Mouse (Mus musculus) c-Kit-positive CD71-positive TER-119-negative erythroid progenitor cells, embryonic 14.5 days (primary cell): ENCODE data around the gene Rnf43.
A peak's percentile ranks its signal among the peaks of the same experiment; 100 is the strongest.

Experiments
- DNase-seq: peaks from one replicate; pipeline ENCODE4 v3.0.0-alpha.2; 2013; ENCODE audit warnings: low read depth

Gene Rnf43

GRCm38 (mm10) chr11:87662407-87662806 is at the start of gene Rnf43:
Rnf43 (plus strand) TSS chr11:87662722.
- DNase-seq, result peak; percentile 80

- DNase-seq, result no peak
Measured at GRCm38 (mm10) chr11:87613972-87614371, 48.5 kb upstream of the Rnf43 start.

DNA sequence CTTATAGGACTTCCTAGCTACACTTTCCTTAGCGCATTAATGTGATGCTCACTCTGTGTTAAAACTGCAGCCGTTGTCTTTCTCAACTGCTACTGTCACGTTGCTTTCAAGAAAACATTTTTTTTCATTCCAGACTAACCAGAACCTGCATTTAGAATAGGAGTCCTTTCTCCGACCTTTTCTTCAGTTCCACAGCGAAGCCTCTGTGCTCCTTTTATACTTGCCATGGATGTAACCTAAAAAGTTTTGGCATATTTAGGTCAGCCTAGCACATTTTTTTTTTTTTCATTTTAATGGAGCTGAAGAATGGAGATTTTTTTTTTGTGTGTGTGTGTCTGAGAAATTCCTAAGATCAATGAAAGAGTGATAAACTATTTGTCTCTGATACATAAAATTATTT is 47.0 kb upstream of the Rnf43 start:
- DNase-seq, result no peak

GRCm38 (mm10) chr11:87615952-87616351 is 46.6 kb upstream of the Rnf43 start:
- DNase-seq, result no peak

DNA sequence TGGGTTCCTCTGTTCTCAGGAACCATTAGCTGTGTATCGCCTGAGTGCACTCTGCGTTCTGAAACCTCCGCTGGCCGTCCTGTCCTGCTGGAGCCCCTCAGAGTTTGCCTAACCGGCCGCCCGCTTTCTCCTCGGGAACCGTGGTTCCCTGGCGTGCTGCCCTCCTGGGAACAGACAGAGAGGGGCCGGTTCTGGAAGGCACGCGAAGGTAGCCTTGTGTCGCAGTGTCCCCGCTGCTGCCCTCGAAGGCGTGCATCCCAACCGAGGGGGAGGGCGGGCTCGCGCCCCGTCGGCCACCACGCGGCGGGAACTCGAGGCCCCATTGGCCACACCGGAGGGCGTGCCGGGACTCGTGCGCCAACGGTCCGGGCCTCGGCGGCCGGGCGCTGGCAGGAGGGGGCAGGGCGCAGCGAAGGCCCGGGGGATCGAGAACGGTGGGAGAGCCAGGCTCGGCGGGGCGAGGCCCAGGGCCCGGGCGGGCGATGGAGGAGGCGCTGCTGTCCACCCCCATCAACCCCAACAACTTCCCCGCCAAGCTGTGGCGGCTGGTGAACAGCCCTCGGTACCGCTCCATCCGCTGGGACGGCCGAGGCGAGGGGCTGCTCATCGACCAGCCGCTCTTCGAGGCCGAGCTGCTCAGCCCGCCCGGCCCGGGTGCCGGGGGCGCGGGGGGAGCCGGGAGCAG is 45.6 kb upstream of the Rnf43 start, which contains the start of gene Hsf5:
Gene Hsf5, plus strand, starts transcription at position 375 of the 685 bp plus-strand sequence.
- DNase-seq, result no peak

DNA sequence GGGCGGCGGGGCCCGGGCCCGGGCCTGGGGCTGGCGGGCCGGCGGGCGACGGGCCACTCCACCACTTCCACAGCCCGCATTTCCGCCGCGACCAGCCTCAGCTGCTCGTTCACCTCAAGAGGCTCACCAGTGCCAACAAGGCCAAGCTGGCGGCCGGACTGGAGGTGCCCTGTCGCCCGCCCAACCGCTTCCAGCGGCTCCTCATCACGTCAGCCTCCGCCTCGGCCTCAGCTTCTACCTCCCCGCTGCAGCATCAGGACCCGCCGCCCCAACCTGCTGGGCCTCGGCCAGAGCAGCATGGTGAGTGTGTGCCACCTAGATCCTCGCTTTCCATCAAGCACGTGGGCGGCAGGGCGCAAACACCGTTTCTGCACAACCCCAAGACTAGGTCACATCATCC is 44.9 kb upstream of the Rnf43 start:
- no peak for DNase-seq

- DNase-seq, result no peak
Measured at GRCm38 (mm10) chr11:87623160-87623559, 39.4 kb upstream of the Rnf43 start.

DNA sequence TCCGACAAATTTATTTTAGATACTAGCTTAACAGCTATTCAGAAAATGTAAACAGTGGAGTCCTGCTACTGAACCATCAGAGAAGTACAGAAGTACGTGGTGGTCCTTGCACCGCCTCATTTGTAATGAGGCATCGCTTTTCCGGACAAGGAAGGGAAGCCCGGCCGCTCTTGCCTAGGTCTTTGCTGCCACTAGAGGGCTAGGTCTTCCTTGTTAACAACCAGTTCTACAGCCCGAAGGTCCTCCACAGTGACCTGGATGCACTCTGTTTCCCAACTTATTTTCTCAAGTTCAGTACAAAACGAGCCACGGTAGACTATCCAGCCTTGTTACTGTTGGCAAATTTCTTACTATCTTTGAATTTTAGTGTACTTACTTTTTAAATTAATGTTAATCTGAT is 32.7 kb upstream of the Rnf43 start:
- peak; percentile 40 for DNase-seq

GRCm38 (mm10) chr11:87638793-87639192 is 23.7 kb upstream of the Rnf43 start:
- DNase-seq, result no peak

- DNase-seq, result peak; percentile 65
Measured at GRCm38 (mm10) chr11:87639206-87639605, 23.3 kb upstream of the Rnf43 start.

- DNase-seq, result no peak
Measured at GRCm38 (mm10) chr11:87642865-87643264, 19.7 kb upstream of the Rnf43 start.

- no peak for DNase-seq
Measured at GRCm38 (mm10) chr11:87654693-87655092, 7.8 kb upstream of the Rnf43 start.

DNA sequence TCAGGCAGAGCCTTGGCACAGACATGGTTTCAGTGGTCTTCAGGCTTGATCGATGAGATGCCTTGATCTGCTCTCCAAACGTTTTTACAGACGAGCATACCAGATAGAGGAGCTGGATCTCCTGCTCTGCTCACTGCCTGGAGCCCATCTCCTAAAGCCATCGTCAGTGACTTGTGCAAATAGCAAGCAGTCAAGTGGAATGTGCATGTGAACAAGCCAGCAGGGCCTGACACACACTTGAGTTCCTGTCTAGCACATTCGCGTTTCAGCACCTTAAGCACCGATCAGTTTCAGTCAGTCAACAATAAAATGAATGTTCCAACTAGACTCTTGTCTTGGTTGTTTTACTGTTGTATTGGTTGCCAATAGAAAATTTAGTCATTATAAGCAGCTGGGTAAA is 3.3 kb upstream of the Rnf43 start:
- no peak for DNase-seq

DNA sequence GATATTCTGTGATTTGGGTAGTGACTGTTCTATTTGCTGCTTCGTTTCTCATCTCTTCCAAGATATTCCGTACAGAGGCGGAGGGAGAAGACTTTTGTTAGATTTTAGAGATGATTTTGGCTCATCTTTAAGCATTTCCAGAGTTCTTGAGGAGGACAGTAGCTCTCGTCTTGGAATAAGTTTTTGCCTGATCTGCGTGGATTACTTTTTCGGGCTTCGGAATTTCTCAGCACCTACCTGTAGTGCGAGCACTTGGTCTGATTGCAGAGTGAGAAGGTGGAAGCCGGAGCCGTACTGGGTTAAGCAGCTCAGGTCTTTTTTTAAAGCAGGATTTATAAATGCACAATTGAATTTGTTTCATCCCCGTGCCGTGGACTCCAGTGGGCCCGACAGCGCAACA is 300 bp downstream of the Rnf43 start:
- DNase-seq, result no peak

DNA sequence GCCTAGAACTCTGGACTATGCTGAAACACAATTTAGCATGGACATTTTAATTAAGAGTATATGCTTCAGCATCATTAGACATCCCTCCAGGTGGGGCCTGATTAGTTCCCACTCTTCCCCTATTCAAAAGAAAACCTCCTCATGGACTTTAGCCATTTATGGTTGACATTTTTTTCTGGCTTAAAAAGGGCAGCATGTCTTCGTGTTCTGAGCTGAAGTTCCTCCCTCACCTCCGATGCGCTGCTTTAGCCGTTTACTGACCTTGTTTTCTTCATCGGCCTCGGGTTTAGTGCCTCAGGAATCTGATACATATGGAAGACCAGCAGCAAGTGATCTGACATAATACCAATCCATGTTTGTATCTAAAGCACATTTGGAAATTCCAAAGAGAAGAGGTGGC is 1.4 kb downstream of the Rnf43 start:
- DNase-seq, result no peak

GRCm38 (mm10) chr11:87664521-87664920 is 2.0 kb downstream of the Rnf43 start:
- DNase-seq, result no peak

- DNase-seq, result no peak
Measured at GRCm38 (mm10) chr11:87665224-87665623, 2.7 kb downstream of the Rnf43 start.

GRCm38 (mm10) chr11:87665658-87666057 is 3.1 kb downstream of the Rnf43 start:
- DNase-seq, result no peak

DNA sequence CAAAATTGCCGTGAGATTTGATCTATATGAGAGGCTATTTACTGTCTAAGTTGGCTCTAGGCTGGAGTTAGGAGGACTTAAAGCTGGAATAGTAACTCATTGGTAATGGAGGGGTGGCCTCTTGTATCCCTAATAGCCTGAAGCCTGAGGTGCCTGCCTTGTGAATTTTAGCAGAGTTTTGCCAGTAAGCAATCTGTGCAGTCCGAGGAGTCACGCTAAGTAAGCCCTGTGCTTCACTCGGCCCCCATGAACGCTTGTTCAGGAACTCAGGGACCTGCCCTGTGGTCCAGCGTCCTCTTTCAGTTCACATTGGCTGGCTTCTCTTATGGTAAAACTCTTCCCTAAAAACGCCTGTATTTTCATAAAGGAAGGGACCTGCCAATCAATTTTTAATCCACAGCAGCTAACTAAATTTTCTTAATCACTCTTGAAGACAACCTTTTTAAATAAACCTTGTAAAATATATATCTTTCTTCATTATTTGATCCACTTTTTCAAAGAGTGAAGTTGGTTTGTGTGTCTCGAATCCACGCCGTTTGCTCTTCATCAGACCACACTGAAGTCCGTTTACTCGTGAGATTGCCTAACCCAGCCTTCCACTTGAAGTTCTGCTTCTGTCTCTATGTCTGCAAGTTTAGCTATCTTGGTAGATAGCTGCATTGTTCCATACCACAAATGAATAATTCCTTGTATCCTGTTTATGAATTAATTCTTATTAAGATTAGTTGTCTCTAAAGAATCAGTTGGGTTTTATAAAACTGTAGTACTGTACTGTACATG is 3.9 kb downstream of the Rnf43 start:
- DNase-seq, result no peak

DNA sequence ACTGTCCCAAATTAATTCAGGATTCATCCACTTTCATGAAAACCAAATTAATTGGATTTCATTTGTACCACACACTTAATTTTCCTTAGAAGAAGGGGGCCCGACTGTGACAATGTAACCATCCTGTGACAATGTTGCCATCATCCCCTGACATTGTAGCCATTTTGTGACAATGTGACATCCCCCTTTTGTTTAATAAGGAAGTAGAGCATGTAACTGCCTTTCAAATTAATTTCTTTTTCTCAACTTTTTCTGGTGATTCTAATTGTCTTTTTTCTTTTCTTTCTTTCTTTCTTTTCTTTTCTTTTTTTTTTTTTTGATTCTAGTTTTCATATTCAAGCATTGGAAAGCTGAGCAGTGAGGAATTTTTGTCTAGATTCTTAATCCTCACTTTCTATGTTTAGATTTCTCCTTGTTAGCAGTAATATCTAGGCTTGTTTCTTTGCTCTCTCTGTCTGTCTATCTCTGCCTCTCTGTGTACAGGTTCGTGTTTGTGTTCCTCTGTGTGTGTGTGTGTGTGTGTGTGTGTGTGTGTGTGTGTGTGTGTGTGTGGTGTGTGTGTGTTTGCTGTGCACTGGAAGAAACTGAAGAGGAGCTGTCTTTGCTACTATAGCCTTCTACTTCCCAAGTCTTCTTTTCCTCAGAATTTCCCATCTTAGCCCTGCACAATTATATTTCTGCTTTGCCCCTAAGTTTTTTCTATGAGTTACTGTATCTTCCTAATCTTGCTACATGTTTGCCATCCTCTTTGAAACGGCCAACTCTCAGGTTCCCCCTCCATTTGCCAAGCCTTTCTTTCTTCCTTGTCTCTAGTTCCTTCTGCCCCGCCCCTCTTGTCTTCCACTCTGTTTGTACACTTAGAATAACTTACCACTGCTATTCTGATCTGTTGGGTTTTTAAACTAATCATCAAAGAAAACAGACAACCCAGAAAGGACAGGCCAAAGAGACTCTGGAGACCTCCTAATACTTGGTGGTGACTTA is 4.9 kb downstream of the Rnf43 start:
- no peak for DNase-seq

DNA sequence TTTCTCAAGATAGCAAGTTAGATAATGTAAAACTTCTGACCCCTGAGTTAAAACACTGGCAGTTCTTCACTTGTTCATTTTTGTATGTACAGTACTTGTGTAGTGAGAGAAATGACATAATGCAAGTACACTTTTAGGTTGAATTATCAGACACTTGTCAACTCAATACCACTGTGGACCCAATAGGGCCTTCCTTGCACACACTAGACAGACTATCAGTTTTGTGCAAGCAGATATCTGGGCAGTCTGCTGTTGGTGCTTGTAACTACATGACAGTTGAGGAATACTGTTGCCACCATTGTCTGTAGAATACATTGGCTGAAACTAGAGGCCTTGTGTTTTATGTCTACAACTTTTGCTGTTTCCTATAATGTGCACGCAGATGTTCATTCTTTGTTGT is 10.8 kb downstream of the Rnf43 start:
- no peak for DNase-seq

GRCm38 (mm10) chr11:87675606-87676005 is 13.1 kb downstream of the Rnf43 start:
- no peak for DNase-seq
